Mouse (Mus musculus) olfactory bulb, adult 2 months (tissue): ENCODE results near the gene Dmrta2. TPM values are rescaled to one million over a fixed set of nuclear protein-coding genes. Genes with fewer than 3 reads are reported as not detected.

ENCODE experiments used
- H3K27ac ChIP-seq: fragments of 200-500 bp; 2 replicates; pipeline ENCODE4 v1.5.1; 2012; ENCODE audit warnings: low read depth, low read length; ENCODE audit not compliant: insufficient read depth
- H3K4me1 ChIP-seq: fragments of 200-500 bp; 2 replicates; pipeline ENCODE4 v1.6.1; 2012; ENCODE audit warnings: low read length; ENCODE audit not compliant: control insufficient read depth, insufficient read depth
- H3K4me3 ChIP-seq: fragments of 200-500 bp; 2 replicates; pipeline ENCODE4 v1.5.1; 2012; ENCODE audit warnings: mild to moderate bottlenecking, low read depth, low read length, moderate library complexity; ENCODE audit not compliant: insufficient read depth
- CTCF ChIP-seq: fragments of 200-500 bp; IDR thresholded peaks from 2 replicates; pipeline ENCODE4 v1.5.1; 2012; ENCODE audit warnings: low read depth, mild to moderate bottlenecking, low read length, moderate library complexity; ENCODE audit not compliant: insufficient read depth
- POLR2A ChIP-seq: fragments of 200-500 bp; IDR thresholded peaks from 2 replicates; pipeline ENCODE4 v1.6.1; 2012; ENCODE audit warnings: mild to moderate bottlenecking, low read depth, low read length, moderate library complexity; ENCODE audit not compliant: insufficient read depth
- WGBS: fragments of 180-500 bp; shearing (Covaris S2); methylation state at CpG from one replicate; pipeline ENCODE4 v1.1.7; 2018; 5-methylcytosine and 5-hydroxymethylcytosine counted together
- polyA plus RNA-seq: library from polyadenylated mRNA; stranded (reverse); fragments of >200 nt; gene quantifications from 2 replicates; pipeline ENCODE4 v1.2.4, GENCODE M21; 2012; ENCODE audit warnings: low replicate concordance; ENCODE audit not compliant: missing spikeins, insufficient read depth, insufficient read length

Gene Dmrta2
- polyA plus RNA-seq, result not detected in 2 replicates

DNA sequence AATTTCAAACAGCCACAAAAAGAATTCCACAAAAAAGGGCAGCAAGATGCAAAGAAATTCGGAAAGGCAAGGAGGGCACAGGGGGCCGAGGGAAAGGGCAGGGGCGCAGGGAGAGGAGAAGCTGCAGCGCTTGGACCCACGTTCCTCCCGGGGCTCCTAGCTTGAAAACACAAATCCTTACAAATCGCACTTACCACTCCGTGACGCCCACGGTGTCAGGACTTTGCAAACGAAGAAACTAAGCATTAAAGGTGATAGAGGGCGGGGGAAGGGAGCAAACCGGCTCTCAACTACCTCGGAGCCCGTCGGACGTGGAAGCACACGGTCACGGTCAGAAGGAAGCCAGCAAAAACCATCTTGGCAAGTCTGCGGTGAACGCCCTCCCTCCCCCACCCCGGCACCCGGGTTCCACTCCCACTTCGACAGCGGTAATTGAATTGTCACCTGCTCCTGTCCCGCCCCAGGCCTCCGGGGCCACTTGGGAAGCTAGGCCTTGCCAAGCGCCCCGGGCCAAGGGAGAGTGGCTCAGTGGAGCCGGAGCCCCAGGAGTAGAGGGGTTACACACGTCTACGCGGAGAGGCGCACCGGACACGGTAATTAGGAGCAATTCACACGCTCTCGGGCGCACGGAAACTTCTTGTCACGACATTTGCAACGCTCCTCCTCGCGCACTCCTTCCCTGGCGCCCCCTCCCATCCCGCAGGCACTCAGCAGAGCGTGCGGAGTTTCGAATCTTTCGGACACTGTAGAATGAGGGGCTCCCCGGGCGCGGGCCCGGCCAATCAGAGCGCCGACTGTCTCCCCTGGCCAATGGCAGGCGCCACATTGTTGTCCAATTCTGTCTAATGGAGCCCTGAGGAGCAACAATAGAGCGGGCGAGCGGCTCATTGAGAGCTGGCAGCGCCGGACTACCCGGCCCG lies at the start of gene Dmrta2:
Dmrta2 (plus strand) TSS at position 906 of the 920 bp plus-strand sequence.
- no peak for TF ChIP-seq CTCF
- TF ChIP-seq POLR2A, result no peak
- WGBS, result 3% methylated on average over 64 of the region's 64 CpGs
- Histone ChIP-seq H3K4me3 (peak within 1 kb of the TSS; percentile 32), H3K4me1 (peaks cover 30% of the 10 kb centered on the region), H3K27ac (no peak within 1 kb of the TSS)

GRCm38 (mm10) chr4:109929058-109929457 lies 48.8 kb upstream of the Dmrta2 start:
- Histone ChIP-seq H3K4me3 (no peak overlapping the region), H3K27ac (no peak overlapping the region), H3K4me1 (no peaks in the 10 kb centered on the region)
- 96% methylated on average over 1 of the region's 1 CpGs for WGBS
- TF ChIP-seq CTCF, result no peak
- no peak for TF ChIP-seq POLR2A

- TF ChIP-seq POLR2A (no peak), CTCF (no peak)
- 93% methylated on average over 1 of the region's 1 CpGs for WGBS
- Histone ChIP-seq H3K4me1 (no peaks in the 10 kb centered on the region), H3K4me3 (no peak overlapping the region), H3K27ac (no peak overlapping the region)
Measured at GRCm38 (mm10) chr4:109930445-109930844, 47.4 kb upstream of the Dmrta2 start.

- no peak for TF ChIP-seq CTCF
- TF ChIP-seq POLR2A, result no peak
- no peaks in the 10 kb centered on the region for H3K4me1 ChIP-seq
- no peak overlapping the region for H3K4me3 ChIP-seq
- no peak overlapping the region for H3K27ac ChIP-seq
- 67% methylated on average over 1 of the region's 1 CpGs for WGBS
Measured at GRCm38 (mm10) chr4:109930935-109931334, 46.9 kb upstream of the Dmrta2 start.

GRCm38 (mm10) chr4:109936557-109936956 lies 41.3 kb upstream of the Dmrta2 start:
- Histone ChIP-seq H3K4me3 (no peak overlapping the region), H3K4me1 (no peaks in the 10 kb centered on the region), H3K27ac (no peak overlapping the region)
- TF ChIP-seq CTCF (no peak), POLR2A (no peak)
- WGBS, result 97% methylated on average over 3 of the region's 3 CpGs

GRCm38 (mm10) chr4:109939291-109939690 lies 38.6 kb upstream of the Dmrta2 start:
- TF ChIP-seq CTCF (no peak), POLR2A (no peak)
- H3K4me1 ChIP-seq, result no peaks in the 10 kb centered on the region
- no peak overlapping the region for H3K27ac ChIP-seq
- no peak overlapping the region for H3K4me3 ChIP-seq

DNA sequence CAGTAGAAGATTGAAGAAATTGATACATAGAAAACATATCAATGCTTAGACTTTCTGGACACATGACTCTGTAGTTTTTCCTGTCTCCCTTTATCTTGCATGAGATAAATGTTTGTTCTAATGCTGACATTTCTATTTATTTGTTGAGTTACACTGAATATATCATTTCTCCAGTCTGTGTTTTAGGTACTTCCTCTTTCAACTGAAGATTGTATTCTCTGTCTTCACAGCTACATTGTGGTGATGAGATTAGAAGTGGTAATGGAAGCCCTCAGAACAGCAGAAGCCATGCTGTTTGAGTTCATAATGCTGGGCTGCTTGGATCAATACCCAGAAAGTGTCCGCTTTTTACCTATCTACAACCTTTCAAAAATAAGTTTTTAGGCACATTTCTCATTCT lies 32.3 kb upstream of the Dmrta2 start:
- no peak overlapping the region for H3K27ac ChIP-seq
- no peak overlapping the region for H3K4me3 ChIP-seq
- TF ChIP-seq POLR2A (no peak), CTCF (no peak)
- H3K4me1 ChIP-seq, result peaks cover 2% of the 10 kb centered on the region; the same call in 1 of the 2 replicates
- WGBS, result 95% methylated on average over 1 of the region's 1 CpGs

DNA sequence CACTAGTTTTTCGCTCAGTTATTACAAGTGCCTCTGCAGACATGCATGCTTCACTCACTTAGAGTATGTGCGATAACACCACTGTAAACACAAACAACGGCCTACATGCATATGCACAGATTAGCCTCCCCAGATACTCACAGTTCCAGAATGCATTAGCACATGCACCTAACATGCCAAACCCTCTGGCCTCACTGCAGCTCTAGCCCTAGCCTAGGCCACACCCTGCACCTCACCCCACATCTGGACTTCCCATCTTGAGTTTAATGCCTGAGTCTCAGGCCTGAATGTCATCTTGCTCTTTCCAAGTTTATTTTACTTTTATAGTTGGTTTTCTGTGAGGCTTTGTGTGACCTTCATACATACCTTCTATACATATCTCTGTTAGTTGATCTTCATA lies 28.5 kb upstream of the Dmrta2 start:
- no peak for TF ChIP-seq POLR2A
- no peak for TF ChIP-seq CTCF
- no peak overlapping the region for H3K4me3 ChIP-seq
- no peak overlapping the region for H3K27ac ChIP-seq
- 99% methylated on average over 3 of the region's 3 CpGs for WGBS
- H3K4me1 ChIP-seq, result peaks cover 2% of the 10 kb centered on the region; the same call in 1 of the 2 replicates

DNA sequence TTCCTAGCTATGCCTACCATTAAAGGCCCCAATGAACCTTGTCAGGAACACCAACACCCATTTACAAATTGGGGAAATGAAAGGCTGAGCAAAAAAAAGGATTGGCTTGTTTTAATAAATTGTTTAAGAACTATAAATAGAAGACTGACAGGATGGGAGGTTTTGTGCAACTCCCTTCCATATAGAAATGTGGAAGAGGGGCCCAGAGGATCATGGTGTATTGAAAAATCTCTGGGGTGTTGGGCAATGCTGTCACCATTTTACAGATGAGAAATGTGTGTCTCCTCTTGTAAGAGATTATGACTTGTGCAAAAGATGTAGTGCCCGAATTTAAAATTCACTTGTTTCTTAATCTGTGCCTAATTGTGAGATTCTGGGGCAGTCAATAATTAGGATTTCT lies 24.3 kb upstream of the Dmrta2 start:
- TF ChIP-seq POLR2A (no peak), CTCF (no peak)
- Histone ChIP-seq H3K27ac (no peak overlapping the region), H3K4me1 (no peaks in the 10 kb centered on the region), H3K4me3 (no peak overlapping the region)
- 74% methylated on average over 1 of the region's 1 CpGs for WGBS
